Mouse (Mus musculus) ES-CJ7 (cell line): ENCODE data around the gene Pigu.
A peak's percentile ranks its signal among the peaks of the same experiment; 100 is the strongest.

ENCODE experiments used
- DNase-seq: peaks from one replicate; pipeline ENCODE4 v3.0.0; 2011; ENCODE audit warnings: low read depth, low spot score

Gene Pigu

GRCm38 (mm10) chr2:155287456-155288250, 69.6 kb downstream of the Pigu start:
- DNase-seq: no peak

GRCm38 (mm10) chr2:155285744-155286143, 71.5 kb downstream of the Pigu start:
- no peak for DNase-seq

- DNase-seq: no peak
Measured at GRCm38 (mm10) chr2:155284647-155285046, 72.6 kb downstream of the Pigu start.

GRCm38 (mm10) chr2:155283793-155284192, 73.4 kb downstream of the Pigu start:
- no peak for DNase-seq

- DNase-seq: no peak
Measured at GRCm38 (mm10) chr2:155280116-155280515, 77.1 kb downstream of the Pigu start.

DNA sequence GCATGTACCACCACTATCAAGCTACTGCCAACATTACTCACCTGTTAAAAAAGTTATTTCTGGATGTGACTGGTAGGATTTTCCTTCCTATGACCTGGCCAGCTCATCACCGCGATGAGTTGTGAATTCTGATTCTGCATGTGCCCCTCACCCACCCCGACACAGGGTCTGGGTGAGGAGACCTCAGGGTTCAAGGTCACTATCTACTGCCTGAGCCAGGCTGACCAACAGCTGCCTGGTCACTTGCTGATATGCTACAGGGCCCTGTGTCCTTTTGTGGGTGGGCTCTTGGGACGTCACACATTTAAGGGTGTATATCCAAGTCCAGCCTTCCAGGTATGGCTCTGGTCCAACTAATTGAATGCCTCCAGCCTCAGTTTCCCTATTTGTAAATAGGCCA, 78.1 kb downstream of the Pigu start:
- no peak for DNase-seq

- no peak for DNase-seq
Measured at GRCm38 (mm10) chr2:155278361-155278760, 78.9 kb downstream of the Pigu start.

DNA sequence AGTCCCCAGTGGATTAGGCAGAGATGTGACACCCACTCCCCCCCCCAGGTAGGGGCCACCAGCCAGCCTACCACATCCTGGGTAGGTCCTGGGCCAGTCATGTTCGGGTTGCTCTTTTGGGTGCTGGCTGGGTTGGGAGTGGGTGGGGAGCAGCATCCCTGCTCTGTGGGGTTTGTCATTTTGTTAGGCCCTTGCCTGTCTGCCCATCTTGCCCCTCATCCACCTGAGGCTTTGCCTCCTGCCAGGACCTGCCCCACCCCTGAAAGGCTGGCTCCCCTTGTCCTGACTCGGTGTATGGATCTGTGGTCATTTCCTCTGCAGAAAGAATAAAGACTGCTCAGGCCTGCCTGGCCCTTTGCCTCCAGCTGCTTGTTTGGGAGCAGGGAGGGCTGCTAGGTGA, 79.5 kb downstream of the Pigu start:
- no peak for DNase-seq

DNA sequence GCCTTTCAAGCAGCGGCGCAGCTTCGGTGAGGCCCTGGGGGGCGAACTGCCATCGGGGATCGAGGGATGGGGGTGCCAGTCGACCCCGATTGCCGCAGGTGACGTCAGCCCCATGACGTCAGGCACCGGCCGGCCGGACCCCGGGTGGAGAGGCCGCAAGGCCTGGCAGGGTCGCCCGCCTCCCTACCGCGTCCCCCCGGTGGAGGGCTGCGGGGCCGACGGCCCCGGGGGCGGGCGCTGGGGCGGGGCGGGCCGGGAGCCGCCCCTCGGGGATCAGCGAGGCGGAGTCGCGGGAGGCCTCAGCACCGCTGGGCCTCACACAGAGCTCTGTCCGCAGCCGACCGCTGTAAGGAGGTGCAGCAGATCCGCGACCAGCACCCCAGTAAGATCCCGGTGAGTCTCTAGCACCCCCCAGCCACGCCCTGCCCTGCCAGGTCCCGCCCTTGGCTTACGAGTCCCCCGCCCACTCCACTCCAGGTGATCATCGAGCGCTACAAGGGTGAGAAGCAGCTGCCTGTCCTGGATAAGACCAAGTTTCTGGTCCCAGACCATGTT, 80.5 kb downstream of the Pigu start:
- DNase-seq: peak; percentile 59

- DNase-seq: peak; percentile 97
Measured at GRCm38 (mm10) chr2:155276195-155276594, 81.0 kb downstream of the Pigu start, which contains the start of gene Map1lc3a. TSS of gene Map1lc3a (plus strand) at chr2:155276297.

- DNase-seq: no peak
Measured at GRCm38 (mm10) chr2:155273603-155274002, 83.6 kb downstream of the Pigu start.

DNA sequence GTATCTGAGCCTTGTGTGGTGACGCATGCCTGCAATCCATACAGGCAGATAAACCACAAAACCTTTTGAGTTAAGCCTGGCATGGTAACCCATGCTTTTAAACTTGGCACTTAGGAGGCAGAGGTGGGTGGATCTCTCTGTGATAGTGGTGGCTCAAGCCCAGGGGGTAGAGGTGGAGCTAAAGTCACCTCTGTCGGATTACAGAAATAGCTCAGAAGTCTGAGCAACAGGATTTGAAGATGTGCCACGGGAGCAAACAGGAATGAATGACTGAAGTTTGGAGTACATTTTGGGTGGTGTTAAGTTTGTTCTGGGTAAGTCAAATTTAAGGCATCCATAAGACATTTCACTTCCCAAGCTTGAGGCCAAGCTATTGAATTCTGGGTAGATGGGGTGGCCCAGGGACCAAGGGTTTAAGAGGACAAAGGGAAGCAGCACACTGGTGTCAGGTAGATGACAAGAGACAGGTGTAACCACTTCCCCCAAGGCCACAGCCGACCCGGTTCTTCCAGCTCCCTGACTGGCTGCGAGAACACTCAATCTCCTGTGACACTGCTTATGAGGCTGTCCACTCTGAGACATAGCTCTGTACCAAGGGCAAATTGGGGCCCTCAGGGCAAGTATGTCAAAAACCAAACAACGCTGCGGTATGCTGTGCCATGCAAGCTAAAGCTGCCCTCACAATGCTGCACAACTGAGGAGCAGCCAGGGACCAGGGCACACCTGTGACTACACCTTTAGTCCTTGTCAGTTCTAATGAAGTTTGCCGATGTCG, 84.6 kb downstream of the Pigu start:
- no peak for DNase-seq

GRCm38 (mm10) chr2:155271957-155272356, 85.3 kb downstream of the Pigu start:
- peak; percentile 81 for DNase-seq

DNA sequence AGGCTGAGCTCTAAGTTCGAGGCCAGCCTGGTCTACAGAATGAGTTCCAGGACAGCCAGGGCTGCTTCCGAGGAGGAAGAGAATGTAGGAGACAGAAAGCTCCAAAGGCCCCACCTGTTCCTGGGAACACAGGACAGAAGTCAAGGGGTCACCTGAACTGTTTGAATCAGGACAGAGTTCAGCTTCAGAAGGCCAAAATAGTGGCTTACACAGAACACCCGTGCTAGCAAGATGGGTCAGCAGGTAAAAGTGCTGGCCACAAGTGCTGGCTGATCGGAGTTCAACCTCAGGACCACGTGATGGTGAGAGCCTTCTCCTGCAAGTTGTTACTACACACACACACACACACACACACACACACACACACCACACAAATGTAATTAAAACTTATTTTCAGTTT, 90.3 kb downstream of the Pigu start:
- no peak for DNase-seq

- DNase-seq: no peak
Measured at GRCm38 (mm10) chr2:155265526-155265925, 91.7 kb downstream of the Pigu start.

DNA sequence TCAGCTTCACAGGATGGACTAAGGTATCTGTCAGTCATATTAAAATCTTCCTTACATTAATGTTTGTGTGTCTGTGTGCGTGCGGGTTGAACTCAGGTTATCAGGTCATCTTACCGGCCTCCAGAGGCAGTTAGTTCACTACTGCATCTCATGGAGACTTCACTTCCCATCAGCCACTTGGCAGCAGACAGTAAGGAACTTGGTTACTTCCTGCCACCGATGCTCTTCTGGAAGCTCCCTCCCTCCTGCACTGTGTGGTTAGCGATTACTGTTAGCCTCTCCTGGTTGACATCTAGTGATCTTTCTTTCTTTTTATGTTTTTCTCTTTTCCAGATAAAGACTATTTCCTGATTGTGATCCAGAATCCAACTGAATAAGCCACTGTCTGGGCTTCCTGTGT, 107.6 kb downstream of the Pigu start:
- DNase-seq: no peak

- no peak for DNase-seq
Measured at GRCm38 (mm10) chr2:155248718-155249117, 108.5 kb downstream of the Pigu start.

GRCm38 (mm10) chr2:155248206-155248605, 109.0 kb downstream of the Pigu start:
- no peak for DNase-seq

GRCm38 (mm10) chr2:155246231-155246630, 111.0 kb downstream of the Pigu start:
- no peak for DNase-seq

- no peak for DNase-seq
Measured at GRCm38 (mm10) chr2:155242296-155242855, 114.9 kb downstream of the Pigu start.

- DNase-seq: no peak
Measured at GRCm38 (mm10) chr2:155240915-155241314, 116.3 kb downstream of the Pigu start.

DNA sequence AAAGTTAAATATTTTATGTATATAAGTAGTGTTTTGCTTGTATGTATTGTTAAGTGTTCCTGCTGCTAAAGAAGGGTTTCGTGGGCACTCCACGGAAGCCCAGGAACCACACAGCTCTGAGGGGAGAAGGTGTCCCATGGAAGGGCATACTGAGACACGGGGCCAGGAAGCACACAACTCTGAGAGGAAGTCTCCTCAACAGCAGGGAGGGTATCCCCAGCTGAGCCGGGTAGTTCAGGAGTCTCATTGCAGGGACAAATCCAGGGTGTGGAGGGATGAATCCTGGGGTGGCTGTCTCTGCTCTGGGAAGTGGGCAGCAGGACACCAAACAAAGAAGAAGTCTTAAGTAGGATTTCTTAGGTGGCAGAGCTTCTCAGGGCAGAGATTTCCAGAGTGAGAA, 120.0 kb downstream of the Pigu start:
- no peak for DNase-seq
